Mouse (Mus musculus): Measurements from ENCODE around the gene Bhlhe40.

DNA sequence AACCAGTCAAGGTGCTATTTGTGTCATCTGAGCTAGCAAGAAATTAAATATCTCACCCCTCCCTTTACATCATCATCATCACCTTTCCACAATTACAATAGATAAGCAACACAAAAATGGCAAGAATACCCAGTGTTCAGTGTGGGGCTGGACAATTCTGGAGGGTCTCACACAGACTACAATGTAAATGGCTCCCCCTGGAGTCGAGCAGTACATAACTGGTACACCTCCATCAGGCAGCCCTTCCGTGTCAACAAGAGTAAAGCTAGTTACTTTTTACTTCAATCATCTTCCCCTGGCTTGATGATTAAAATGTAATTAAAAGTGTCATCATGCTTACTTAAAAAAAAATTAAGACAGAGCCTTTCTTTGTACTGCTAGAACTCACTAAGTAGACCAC, 4.6 kb upstream of the Bhlhe40 start:
- TF ChIP-seq CTCF (IDR thresholded peaks at IDR 0.05) (peak; percentile 23; the same call in 1 of the 2 replicates), EP300 (IDR thresholded peaks at IDR 0.05) (no peak)

Measured in lung, postnatal 0 days (tissue).